Mouse (Mus musculus) bone marrow, adult 2 months (tissue): ENCODE results near the gene Lamb1.

Source experiments
- CTCF ChIP-seq: fragments of 200-500 bp; IDR thresholded peaks from 2 replicates; pipeline ENCODE4 v1.5.1; 2011; ENCODE audit warnings: low read length, control low read depth; ENCODE audit not compliant: control insufficient read depth, insufficient read depth
- POLR2A ChIP-seq: fragments of 200-500 bp; IDR thresholded peaks from 2 replicates; pipeline ENCODE4 v1.6.1; 2011; ENCODE audit warnings: low read depth, mild to moderate bottlenecking, control low read depth, low read length, borderline replicate concordance; ENCODE audit not compliant: control insufficient read depth

GRCm38 (mm10) chr12:31307756-31308155 is 42.7 kb downstream of the Lamb1 start:
- no peak for TF ChIP-seq CTCF
- no peak for TF ChIP-seq POLR2A
